Mouse (Mus musculus) c-Kit-positive CD71-negative TER-119-negative erythroid progenitor cells, embryonic 14.5 days (primary cell): Measurements from ENCODE around the gene Irf6.
A peak's percentile ranks its signal among the peaks of the same experiment; 100 is the strongest.

Experiments
- DNase-seq: peaks from one replicate; pipeline ENCODE4 v3.0.0-alpha.2; 2013; ENCODE audit warnings: low read depth

The Irf6 gene

DNA sequence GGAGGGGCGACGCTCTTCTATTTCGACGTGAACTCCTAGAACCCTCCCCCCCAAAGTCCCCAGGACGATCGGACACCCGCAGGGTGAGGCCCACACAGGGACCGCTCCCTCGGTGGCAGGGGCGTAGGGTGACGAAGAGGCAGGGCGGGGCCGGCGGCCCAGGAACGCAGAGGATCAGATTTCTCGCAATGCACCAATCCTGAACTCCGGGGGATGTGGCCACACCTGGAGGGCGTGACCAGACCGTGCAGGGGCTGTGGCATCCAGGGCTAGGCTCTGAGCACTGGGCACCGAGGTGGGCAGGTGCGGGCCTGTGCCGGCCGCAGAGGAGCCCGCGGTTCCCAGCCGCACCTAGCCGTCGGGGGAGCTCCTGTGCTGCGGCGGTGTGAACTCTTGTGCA, at the start of gene Irf6:
Gene Irf6 (plus strand): TSS at position 240 of the 400 bp plus-strand sequence.
- no peak for DNase-seq

DNA sequence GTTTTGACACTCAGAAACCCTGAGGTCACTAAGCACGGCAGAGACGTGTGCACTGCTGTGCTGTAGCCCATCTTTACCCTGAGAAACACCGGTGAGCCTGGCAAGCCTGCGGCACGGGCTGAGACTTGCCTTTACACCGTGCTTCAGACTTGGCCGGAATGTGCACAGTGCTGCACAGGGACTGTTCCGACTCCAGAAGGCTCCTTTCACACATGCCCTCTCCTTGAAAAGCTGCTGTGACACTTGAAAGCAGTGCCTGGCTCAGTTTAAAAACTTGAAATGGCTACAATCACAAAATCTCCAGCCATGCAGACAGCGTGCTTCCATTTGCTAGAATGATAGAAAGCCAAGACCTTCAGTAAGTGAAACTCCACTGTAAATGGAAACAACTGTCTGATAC, 40.8 kb upstream of the Irf6 start:
- DNase-seq = no peak

DNA sequence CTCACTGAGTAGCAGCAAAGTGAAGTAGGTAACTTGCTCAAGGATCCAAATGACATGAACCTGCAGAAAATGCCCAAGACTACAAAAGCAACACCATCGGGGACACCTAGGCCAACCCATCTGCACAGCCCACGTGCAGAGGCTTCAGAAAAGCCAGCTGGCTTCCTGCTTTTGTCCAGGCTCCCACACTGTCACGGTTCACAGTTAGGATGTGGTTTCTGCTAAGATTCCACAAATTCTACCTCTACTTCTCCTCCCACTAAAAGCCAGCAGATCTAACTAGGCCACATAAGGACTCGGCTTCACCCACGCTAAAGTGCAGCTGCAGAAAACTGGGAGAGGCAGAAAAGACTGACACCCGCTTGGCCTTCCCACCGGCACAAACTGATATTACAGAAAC, 30.1 kb upstream of the Irf6 start:
- DNase-seq = no peak

DNA sequence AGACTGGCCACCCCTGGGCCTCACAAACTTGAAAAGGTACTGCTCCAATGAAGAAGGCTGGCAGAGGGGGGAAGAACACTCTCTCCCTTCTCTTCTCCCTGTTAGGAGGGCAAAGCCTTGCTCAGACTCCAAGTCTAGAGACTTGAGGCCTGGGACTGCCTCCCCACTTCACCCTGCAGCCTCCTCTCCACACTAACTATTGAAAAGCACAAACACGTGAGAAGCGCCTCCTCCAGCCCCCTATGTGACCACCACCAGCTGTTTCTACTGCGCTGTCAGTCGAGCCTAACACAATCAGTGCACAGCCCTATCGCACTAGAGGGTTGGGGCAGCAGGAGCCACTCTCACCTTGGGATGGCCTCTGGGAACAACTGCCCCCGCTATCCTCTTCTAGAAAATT, 29.6 kb upstream of the Irf6 start:
- no peak for DNase-seq

DNA sequence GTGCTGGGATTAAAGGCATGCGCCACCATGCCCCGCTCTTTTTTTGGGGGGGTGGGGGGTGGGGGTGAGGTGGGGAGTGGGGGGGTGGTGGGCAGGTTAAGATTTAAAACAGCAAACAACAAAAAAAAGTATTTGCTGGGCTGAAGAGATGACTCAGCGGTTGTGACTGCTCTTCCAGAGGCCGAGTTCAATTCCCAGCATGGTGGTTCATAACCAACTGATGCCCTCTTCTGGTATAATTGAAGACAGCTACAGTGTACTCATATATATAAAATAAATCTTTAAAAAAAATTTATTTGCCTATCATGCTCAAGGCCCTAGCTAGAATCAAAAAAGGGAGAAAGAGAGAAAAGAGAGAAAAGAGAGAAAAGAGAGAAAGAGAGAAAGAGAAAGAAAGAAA, 27.1 kb upstream of the Irf6 start:
- DNase-seq = no peak

DNA sequence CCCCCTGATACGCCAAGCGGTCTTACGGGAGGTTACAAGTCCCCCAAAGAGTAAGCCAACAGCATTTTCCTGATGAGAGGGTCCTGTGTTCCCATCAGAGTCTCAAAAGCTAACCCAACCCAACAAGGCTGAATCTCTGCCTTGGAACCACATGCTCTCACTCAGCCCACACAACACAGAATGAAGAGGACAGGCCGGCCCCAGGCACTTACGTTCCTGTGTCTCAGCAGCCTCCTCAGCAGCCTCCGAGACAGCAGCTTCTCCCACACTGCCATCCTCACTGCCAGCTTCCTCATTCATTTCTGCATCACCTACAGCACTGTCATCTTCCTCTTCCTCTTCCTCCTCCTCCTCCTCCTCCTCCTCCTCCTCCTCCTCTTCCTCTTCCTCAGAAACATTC, 24.9 kb upstream of the Irf6 start:
- DNase-seq = no peak

DNA sequence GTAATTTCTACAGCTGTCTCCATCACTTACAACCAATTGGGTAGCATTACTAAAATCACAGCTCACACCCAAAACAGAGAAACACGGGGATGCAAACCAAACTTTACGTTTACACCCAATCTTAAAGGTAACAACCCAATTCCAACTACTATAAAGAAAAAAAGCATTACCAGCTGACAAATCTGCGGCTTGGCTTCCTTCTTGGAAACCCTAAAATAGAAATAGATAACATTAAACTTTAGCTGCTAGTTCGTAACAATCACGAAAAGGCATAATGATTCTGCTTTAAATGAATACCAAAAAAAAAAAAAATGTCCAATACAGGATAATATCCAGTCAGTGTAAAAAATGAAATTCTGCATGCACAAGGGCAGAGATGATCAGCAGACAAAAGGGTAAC, 23.6 kb upstream of the Irf6 start:
- no peak for DNase-seq

DNA sequence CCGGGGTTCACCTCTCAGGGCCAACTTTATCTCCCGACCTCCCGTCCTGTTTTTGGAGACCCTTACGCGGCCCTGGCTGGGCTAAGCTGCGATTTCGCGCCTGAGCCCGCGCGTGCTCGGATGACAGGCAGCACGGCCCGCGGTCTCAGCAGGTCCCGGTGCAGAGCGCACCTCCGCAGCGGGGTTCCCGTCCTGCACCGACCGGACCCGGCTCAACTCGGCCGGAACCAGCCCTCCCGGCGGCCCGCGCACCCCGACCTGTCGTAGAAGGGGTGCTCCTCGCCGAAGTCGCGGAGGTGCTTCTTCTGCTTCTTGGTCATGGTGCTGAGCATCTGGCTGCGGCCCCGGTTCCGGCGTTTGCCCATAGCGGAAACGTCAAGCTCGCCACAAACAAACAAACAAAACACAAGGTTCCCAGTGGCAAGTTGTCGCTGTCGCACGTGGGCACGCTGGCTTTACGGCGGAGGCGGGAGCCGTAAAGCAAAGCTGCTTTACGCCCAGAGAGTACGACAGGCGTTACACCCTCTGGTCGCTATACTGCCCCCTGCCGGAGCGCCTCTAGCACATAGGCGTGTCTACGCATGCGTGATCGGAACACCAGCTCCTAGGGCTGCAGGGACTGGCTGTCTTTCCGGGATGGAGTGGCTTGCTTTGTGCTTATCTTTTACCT, 23.0 kb upstream of the Irf6 start, which contains the start of gene Diexf:
Gene Diexf (minus strand): TSS at position 487 of the 670 bp plus-strand sequence.
- peak; percentile 99 for DNase-seq

DNA sequence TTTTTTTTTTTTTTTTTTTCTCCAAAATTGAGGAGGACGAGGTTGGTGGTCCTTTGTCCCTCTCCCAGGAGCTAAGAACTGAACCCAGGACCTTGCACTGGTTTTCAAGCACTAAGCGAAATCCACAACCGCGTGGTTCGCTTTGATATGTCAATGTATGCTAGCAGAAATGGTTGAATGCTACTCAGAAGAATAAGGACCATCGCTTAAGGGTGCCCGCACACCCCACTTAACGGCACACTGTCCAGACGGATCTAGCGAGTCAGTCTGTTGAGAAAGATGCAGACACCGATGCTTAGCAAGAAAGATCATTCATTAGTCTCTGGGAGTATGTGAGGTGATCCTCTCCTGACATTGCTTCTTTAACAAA, 22.5 kb upstream of the Irf6 start:
- no peak for DNase-seq

DNA sequence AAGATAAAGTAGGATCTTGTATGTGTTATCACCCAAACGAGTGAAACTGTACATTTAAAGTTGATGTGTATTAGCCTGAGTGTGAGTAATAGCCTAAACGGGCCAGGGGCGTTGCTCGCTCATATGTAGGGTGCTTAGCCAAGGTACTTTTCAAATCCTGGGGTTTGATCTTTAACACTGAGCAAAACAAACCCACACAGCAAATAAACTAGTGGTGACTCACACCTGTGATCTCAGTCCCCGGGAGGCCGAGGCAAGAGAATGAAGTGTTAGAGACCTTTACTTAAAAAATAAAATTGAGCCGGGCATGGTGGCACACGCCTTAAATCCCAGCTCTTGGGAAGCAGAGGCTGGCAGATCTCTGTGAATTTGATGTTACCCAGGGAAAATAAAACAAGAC, 22.1 kb upstream of the Irf6 start:
- DNase-seq = no peak

DNA sequence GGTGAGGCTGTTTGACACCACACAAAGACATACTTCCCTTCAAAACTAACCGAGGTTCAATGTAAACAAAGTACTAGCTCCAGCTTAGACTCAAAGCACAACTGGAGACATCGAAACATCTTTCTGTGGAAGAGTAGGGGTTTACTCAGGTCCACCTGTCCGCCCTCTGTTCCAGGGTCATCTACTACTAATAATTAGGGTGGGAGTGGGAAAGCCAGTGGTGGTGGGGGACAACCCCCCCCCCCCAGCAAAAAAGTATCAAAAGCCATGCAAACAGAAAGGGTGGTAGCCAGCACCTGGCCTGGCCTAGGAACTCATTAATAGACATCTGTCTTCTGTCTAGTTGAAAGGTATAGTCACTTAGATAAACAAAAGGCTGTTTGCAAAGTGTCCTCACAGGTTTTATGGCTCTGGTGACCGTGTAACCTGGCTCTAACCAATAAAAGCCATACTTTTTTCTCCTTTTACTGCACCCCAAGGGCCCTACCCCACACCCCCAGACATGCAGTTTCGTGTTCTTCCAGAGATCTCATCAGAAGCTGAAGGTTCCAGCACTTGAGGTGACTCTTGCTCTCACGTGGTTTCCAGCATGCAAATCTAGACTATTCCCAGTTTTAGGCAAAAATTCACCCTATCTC, 21.5 kb upstream of the Irf6 start:
- DNase-seq = no peak

DNA sequence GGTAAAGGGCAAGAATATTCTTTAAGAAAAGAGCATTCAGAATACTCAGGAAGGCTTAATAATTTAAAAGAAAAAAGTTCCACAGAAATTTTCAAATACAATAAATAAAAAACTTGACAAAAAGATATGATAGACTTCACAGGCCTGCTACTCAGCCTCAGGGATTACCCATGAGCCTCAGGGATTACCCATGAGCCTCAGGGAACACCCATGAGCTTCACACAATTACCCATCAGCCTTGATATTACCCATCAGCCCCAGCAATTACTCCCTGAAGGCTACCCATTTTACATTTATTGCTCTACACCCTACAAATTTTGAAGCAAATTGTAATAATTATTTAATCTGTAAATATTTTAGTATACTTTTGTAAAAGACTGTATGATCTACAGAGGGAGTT, 20.5 kb upstream of the Irf6 start:
- no peak for DNase-seq

DNA sequence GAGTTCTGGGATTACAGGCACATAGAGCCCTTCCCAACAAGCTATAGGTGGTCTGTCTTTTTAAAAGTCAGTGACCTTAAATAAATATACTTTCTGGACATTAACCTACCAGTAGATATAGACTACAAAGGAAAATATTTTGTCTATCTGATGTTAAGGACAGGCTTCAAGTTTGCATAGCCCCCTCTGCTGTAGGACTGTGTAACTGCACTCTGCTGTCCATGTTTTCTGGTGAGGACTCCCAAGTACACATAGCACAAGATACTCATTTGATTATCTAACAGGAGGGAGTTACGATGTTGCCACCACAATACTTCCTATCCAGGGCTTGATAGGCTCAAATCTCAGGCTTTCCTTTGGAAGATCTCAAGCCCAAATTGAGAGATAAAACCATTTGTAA, 19.2 kb upstream of the Irf6 start:
- no peak for DNase-seq

DNA sequence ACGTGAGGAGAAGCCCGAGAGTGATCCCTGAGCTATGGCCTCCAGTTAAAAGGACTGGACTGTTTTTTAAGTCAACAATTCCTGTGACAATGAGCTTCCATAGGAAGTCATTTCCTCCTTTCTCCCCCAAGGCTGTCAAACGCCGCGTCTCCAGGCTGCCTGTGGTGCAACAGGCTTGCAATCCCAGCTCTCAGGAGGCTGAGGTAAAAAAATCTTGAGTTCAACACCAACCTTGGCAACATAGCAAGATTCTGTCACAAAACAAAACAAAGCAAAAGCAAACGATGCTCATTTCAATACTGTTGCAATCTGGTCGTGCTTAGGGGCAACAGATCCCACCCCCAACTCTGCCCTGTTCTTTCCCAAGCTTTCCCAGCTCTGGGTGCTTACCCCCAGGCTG, 14.8 kb upstream of the Irf6 start:
- DNase-seq = no peak

DNA sequence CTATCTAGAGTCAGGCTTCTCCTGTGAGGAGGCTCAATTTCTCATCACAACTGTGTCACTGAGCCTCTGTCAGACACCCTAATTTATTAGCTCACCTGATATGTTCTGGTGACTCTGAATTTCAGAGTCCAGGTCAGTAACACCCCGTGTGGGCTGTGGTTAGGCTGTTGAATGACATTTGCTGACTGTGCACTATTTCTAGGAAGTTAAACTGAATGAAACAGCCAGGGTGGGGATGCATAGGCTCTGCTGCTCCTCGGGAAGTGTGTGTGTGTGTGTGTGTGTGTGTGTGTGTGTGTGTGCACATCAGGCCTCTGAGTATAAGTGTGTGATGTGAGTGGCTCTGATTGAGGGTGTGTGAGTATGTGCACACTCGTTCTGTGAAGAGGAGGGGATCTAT, 14.2 kb upstream of the Irf6 start:
- no peak for DNase-seq

DNA sequence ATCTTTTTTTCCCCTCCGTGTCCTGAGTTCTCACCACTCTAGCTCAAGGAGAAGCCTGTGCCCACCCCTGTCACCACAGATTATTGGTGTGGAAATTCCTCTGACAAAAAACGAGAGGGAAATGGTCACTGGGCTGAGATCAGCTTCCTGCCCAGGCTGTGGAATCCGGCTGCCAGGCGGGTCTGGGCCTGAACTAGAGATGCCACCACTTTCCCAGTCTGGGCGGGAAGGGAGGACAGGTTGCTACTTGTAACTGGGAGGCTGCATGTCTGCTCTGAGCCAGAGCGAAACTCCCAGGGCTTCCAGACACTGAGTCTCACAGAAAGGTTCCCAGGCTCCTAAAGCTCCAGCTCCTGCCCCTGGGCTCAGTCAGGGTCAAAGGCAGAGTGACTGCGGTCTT, 11.8 kb upstream of the Irf6 start:
- DNase-seq = no peak

DNA sequence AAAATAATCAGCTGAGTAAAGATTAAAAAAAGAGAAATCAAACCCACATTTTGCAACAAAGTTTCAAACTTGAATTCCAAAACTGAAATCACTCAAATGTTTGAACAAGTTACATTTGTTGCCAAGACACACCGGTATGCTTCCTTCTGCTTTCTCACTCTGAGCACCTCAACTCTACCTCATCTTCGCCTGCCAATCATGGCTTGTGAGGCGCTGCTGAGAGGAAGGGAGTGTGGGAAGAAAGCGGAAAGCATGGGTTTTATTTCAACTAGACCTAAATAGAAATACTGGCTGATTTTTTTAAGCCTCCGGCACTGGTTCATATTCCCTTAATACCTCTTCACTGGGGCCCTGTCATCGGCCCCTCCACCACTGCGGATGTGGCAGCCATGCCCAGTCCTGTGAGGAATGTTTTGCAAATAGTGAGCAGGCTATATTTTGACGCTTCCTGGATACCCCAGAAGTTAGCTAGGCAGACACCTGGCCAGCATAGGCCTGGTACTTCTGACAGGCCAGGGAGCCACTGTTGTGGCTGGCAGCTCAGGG, 10.3 kb upstream of the Irf6 start:
- no peak for DNase-seq

DNA sequence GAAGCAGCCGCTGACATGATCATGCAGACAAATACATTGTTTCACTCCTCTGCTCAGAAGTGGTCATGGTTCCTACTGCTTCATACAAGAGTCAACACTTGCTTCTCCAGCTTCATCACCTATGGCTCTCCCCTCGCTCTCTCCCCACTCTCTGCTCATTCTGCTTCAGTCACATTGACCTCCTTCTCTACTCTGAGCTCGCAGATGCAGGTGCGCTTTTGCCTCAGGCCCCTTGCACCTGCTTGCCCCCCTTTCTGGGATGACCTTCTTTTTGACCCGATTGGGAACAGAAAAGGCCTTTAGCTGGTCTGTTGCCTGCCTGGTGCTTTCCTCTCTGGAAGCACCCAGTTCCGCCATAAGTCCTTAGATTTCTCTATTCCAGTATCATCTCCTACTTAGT, 8.4 kb upstream of the Irf6 start:
- no peak for DNase-seq

DNA sequence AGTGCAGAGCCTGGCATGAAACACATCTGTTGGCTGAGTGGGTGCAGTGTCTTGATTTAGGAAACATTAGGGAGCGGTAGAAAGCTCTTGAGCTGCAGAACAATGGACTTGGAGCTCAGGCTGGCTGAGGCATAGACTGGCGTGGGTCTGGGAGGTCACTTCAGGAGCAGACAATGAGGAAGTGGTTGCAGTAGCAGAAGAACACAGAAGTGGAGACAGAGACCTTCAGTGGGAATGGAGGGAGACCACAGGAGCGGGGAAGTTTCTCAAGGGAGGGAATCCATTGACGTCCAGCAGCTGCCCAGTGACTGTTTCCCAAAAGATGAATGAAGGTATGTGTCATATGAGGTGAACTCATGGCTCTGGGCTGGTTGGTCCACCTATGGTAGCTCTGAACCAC, 7.8 kb upstream of the Irf6 start:
- DNase-seq = no peak

DNA sequence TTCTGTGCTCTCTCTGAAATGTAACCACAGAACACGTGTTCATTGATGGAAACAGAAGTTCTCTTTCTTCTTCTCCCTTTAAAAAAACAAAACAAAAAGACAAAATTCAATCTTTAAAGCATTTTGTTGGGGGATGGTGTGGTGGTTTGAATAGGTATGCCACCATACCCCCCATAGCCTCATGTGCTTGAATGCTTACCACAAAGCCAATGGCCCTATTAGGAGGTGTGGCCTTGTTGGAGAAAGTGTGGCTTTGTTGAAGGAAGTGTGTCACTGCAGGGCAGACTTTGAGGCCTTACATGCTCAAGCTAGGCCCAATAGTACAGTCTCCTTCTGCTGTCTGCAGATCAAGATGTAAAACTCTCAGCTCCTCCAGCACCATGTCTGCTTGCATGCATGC, 6.5 kb upstream of the Irf6 start:
- no peak for DNase-seq

DNA sequence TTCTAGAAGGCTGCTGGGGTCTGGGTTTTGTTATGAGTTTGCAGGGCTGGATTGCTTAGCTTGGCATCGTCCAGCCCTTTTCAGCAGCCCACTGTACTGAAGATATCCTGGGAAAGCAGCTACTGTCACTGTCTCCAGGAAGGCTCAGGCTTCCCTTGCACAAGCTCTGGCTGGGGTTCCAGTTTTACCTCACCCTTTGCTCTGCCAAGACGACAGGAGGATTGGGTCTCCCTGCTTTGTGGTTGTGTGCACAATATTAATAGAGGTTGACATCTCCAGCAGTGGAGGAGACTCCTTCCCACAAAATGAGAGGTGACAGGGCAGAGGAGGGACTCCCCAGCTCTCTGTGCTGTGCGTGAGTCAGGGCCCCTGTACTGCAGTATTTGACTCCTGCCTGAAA, 3.7 kb upstream of the Irf6 start:
- DNase-seq = no peak

DNA sequence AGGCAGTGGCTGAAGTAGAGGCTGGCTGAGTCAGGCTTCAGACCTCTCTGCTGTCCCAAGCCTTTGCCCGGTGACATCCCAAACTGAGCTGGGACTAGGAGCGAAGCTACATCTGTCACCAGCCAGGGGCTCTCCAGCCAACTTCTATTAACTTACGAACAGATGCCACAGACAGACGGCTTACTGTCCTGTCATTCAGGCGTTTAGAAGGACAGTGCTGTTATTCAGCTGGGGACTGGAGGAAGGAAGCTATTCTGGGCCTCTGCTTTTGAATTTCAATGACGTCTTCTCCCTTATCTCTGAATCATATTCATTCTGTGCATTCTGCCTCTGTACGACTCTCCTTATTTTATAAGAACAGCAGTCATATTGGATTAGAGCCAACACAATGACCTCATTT, 1.8 kb upstream of the Irf6 start:
- no peak for DNase-seq

DNA sequence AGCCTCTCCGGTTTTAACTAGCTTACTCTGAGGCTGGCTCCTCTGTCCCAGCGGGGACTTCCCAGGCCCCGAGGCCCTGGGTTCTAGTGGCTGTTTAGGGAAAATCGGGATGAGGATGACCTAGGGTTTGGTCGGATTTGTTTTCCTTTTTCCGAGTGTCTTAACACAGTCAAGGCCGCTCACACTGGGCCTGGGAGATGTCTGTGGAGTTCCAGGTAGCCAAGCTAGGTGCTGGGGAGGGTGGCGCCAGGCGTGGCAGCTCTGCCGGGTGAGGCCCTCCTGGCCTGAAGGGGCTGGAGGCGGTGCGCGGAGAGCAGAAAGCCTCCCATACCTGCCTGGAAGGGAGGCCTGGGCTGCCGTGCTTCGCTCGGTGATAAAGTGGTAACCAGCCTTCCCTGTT, 650 bp downstream of the Irf6 start:
- DNase-seq = no peak
